In genomic region chr13:82899686-82900085, GRCm38 (mm10) we compare ENCODE assay signal across 32 mouse cellular contexts.
DNase-seq lines count a peak whose midpoint lies in the region; ATAC-seq and TF ChIP-seq lines count a peak whose summit lies in the region.
"Had no signal": no experiment of that assay in that cellular context is flagged by ENCODE, and none has a peak within 500 bp of the region (broad histone marks: within the 10 kb centered on the region; RNA-seq: fewer than 3 reads in every experiment).

No protein-coding gene starts in this region.

- no peak for TF ChIP-seq POLR2A in CH12.LX (IDR thresholded peaks at IDR 0.05; ENCODE audit: low read depth, low read length)

- no peaks in the 10 kb centered on the region for H3K79me2 ChIP-seq in CH12.LX (replicated peaks; ENCODE audit: control insufficient read depth, extremely low read depth, insufficient read depth, poor library complexity, severe bottlenecking)

- no peak for TF ChIP-seq CTCF in CH12.LX (conservative IDR thresholded peaks at IDR 0.05 in 1 of 2, IDR thresholded peaks at IDR 0.05 in 1 of 2; ENCODE audit: low read depth in 2 of 2, low read length in 2 of 2)

- TF ChIP-seq RAD21 in CH12.LX (IDR thresholded peaks at IDR 0.05; ENCODE audit: low read depth, low read length), result no peak

- peak overlapping the region; percentile 53 for H3K4me3 ChIP-seq in megakaryocyte, embryonic 14.5 days (replicated peaks)
- H3K4me3 ChIP-seq in CH12.LX (replicated peaks in 1 of 3; ENCODE audit: low read depth in 2 of 3, low read length in 2 of 3, poor library complexity in 1 of 3), result no peak overlapping the region
- H3K4me3 ChIP-seq: embryonic facial prominence, embryonic 13.5 days; forebrain, embryonic 10.5 days; forebrain, embryonic 15.5 days; heart, embryonic 13.5 days; hindbrain, embryonic 10.5 days; kidney, embryonic 15.5 days; layer of hippocampus, adult 2 months; liver, embryonic 12.5 days; neural tube, embryonic 15.5 days had no signal

- H3K27me3 ChIP-seq in megakaryocyte, embryonic 14.5 days (replicated peaks), result no peaks in the 10 kb centered on the region
- no peaks in the 10 kb centered on the region for H3K27me3 ChIP-seq in CH12.LX (replicated peaks)
- H3K27me3 ChIP-seq: embryonic facial prominence, embryonic 13.5 days; forebrain, embryonic 15.5 days; heart, embryonic 13.5 days; kidney, embryonic 15.5 days; liver, embryonic 12.5 days; neural tube, embryonic 15.5 days had no signal

- TF ChIP-seq EP300 in CH12.LX (IDR thresholded peaks at IDR 0.05; ENCODE audit: low read length), result 0 out of 2 replicates have a peak, but pooled peaks have one; percentile 30

- no peaks in the 10 kb centered on the region for H3K36me3 ChIP-seq in megakaryocyte, embryonic 14.5 days (replicated peaks; ENCODE audit: low read length)
- H3K36me3 ChIP-seq in CH12.LX (replicated peaks in 1 of 2; ENCODE audit: control insufficient read depth in 1 of 2, insufficient read depth in 1 of 2, low read length in 1 of 2), result no peaks in the 10 kb centered on the region
- H3K36me3 ChIP-seq: embryonic facial prominence, embryonic 13.5 days; forebrain, embryonic 10.5 days; forebrain, embryonic 15.5 days; G1E; heart, embryonic 13.5 days; hindbrain, embryonic 10.5 days; kidney, embryonic 15.5 days; liver, embryonic 12.5 days; neural tube, embryonic 15.5 days had no signal

- H3K27ac ChIP-seq in CH12.LX (ENCODE audit: insufficient read depth, low read depth), result no peak overlapping the region
- H3K27ac ChIP-seq: embryonic facial prominence, embryonic 13.5 days; forebrain, embryonic 10.5 days; forebrain, embryonic 15.5 days; heart, embryonic 13.5 days; hindbrain, embryonic 10.5 days; kidney, embryonic 15.5 days; layer of hippocampus, adult 2 months; liver, embryonic 12.5 days; neural tube, embryonic 15.5 days had no signal

- H3K9me3 ChIP-seq in megakaryocyte, embryonic 14.5 days, result no peaks in the 10 kb centered on the region
- no peaks in the 10 kb centered on the region for H3K9me3 ChIP-seq in CH12.LX (replicated peaks; ENCODE audit: low read length)
- H3K9me3 ChIP-seq: embryonic facial prominence, embryonic 13.5 days; forebrain, embryonic 10.5 days; forebrain, embryonic 15.5 days; G1E; heart, embryonic 13.5 days; hindbrain, embryonic 10.5 days; kidney, embryonic 15.5 days; liver, embryonic 12.5 days; neural tube, embryonic 15.5 days had no signal

- no peak overlapping the region for H3K4me2 ChIP-seq in CH12.LX (ENCODE audit: insufficient read depth, low read depth, poor library complexity, severe bottlenecking)
- H3K4me2 ChIP-seq: embryonic facial prominence, embryonic 13.5 days; forebrain, embryonic 15.5 days; heart, embryonic 13.5 days; kidney, embryonic 15.5 days; liver, embryonic 12.5 days; neural tube, embryonic 15.5 days had no signal

- dilution Hi-C loops in CH12.LX (cut with MboI; ENCODE audit: extremely low pct_ligation_motif_present, extremely low pct_unique_long_range_greater_than_20kb, low sequenced_read_pairs), result no loop called here

- H3K9ac ChIP-seq in CH12.LX (ENCODE audit: insufficient read depth, low read depth), result no peak overlapping the region
- H3K9ac ChIP-seq: embryonic facial prominence, embryonic 13.5 days; forebrain, embryonic 15.5 days; heart, embryonic 13.5 days; kidney, embryonic 15.5 days; liver, embryonic 12.5 days; liver, postnatal 0 days; neural tube, embryonic 15.5 days had no signal

- ATAC-seq in megakaryocyte, adult 5-6 weeks (ENCODE audit: poor library complexity, severe bottlenecking), result no peak
- ATAC-seq in hematopoietic stem cell, adult 5-6 weeks (replicated peaks in 1 of 2; ENCODE audit: insufficient read depth in 1 of 2, low FRiP score in 2 of 2, low TSS enrichment in 1 of 2, low read depth in 1 of 2, poor library complexity in 2 of 2, severe bottlenecking in 2 of 2), result peak; percentile 85 to 87
- ATAC-seq: forebrain, embryonic 15.5 days; hindbrain, embryonic 16.5 days; liver, embryonic 12.5 days; liver, postnatal 0 days had no signal

- H3K4me1 ChIP-seq in megakaryocyte, embryonic 14.5 days, result peaks cover 3% of the 10 kb centered on the region; the same call in 1 of the 2 replicates
- H3K4me1 ChIP-seq in CH12.LX (ENCODE audit: control insufficient read depth in 1 of 2, insufficient read depth in 2 of 2), result peaks cover 0 to 9% of the 10 kb centered on the region in 2 experiments; a peak in 2 of 4 replicates
- H3K4me1 ChIP-seq: embryonic facial prominence, embryonic 13.5 days; forebrain, embryonic 10.5 days; heart, embryonic 13.5 days; hindbrain, embryonic 10.5 days; kidney, embryonic 15.5 days; liver, embryonic 12.5 days; neural tube, embryonic 15.5 days had no signal

- peak; percentile 28 for DNase-seq in CH12.LX (ENCODE audit: extremely low read depth)
- DNase-seq in frontal cortex, postnatal 36 days (ENCODE audit: low spot score in 2 of 2), result no peak
- no peak for DNase-seq in layer of hippocampus, adult 9-11 months
- DNase-seq in testis, postnatal 14 days (ENCODE audit: low spot score), result no peak
- DNase-seq: adrenal gland, postnatal 10 days; cerebellum, adult 11 months; cerebellum, adult 9-10 months; cerebellum, postnatal 36 days; heart, postnatal 10 days; kidney, adult 18-20 months; kidney, postnatal 36 days; layer of hippocampus, postnatal 36 days; left cerebral cortex, postnatal 4 days; liver, postnatal 0 days; midbrain, embryonic 14.5 days; right cerebral cortex, postnatal 25 days; thymus, adult 18-20 months; thymus, postnatal 25 days had no signal

- in situ Hi-C loops in CH12.LX (cut with MboI; ENCODE audit: low pct_ligation_motif_present, low pct_unique_long_range_greater_than_20kb, low sequenced_read_pairs), result no loop called here

TF ChIP-seq in CH12.LX, 34 proteins besides CTCF, POLR2A, EP300 and RAD21:
- no peak for TF ChIP-seq TBP (conservative IDR thresholded peaks at IDR 0.05; ENCODE audit: low read depth, low read length)
- TF ChIP-seq IRF4 (IDR thresholded peaks at IDR 0.05; ENCODE audit: low read depth, low read length), result no peak
- TF ChIP-seq JUN (IDR thresholded peaks at IDR 0.05; ENCODE audit: insufficient read depth, low read depth, low read length), result no peak
- no peak for TF ChIP-seq USF2 (conservative IDR thresholded peaks at IDR 0.05; ENCODE audit: low read depth, low read length)
- TF ChIP-seq MYC (IDR thresholded peaks at IDR 0.05; ENCODE audit: low read depth, low read length), result no peak
- TF ChIP-seq CHD2 (IDR thresholded peaks at IDR 0.05; ENCODE audit: low read length), result no peak
- no peak for TF ChIP-seq ZMIZ1 (IDR thresholded peaks at IDR 0.05; ENCODE audit: low read depth, low read length)
- no peak for TF ChIP-seq USF1 (IDR thresholded peaks at IDR 0.05; ENCODE audit: low read depth, low read length)
- TF ChIP-seq HCFC1 (IDR thresholded peaks at IDR 0.05; ENCODE audit: low read depth, low read length), result no peak
- no peak for TF ChIP-seq ZNF384 (IDR thresholded peaks at IDR 0.05; ENCODE audit: low read depth, low read length)
- no peak for TF ChIP-seq UBTF (IDR thresholded peaks at IDR 0.05; ENCODE audit: low read depth, low read length)
- TF ChIP-seq KAT2A (IDR thresholded peaks at IDR 0.05; ENCODE audit: insufficient replicate concordance, low read length), result no peak
- TF ChIP-seq JUND (conservative IDR thresholded peaks at IDR 0.05; ENCODE audit: low read depth, low read length), result no peak
